Mouse (Mus musculus): ENCODE measurements around the gene Ifi207.
"Not testable (repeated sequence)": the region's sequence is repeated elsewhere in the genome, so short reads cannot be mapped to it uniquely, and the experiment has no call there.

Ifi207 gene

GRCm38 (mm10) chr1:173741656-173742055, at the start of gene Ifi207:
Gene Ifi207 (minus strand): TSS chr1:173741747.
- no peak for DNase-seq (ENCODE audit: low spot score)

- DNase-seq (ENCODE audit: low spot score): not testable (repeated sequence)
Measured at GRCm38 (mm10) chr1:173773457-173773856, 31.9 kb upstream of the Ifi207 start.

DNA sequence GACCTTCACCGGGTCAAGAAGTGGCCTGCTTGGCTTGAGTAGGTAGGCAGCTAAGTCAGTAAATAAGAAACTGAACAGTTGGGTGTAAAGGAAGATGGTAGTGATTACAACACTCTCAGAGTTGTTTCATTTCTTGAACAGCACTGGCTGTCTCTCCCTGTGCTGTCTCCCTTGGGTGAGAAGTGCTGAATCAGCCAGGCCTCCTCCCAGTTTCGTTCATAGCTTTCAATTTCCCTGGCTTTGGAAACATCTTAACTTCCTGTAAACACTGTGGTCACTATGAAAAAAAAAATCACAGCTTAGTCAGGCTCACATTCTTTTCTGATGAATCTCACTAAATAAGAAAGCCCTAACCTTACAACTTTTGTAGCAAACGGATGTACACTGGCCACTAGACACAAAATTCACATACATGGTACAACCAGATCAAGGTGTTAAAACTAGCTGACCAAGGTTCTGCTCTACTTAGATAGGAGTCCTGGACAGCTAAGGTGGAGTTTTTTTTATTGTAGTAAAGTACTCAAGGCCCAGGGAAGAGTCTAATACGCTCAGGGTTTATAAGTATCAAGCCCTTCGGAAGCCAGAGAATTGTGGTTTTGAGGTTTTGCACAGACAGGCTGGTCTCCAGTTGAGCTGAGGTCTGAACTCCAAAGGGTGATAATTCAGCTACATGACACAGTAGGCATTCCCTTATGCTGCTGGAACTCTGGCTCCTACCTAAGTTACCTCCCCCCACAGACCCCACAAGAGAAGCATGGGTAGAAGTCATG, 25.5 kb upstream of the Ifi207 start, which contains the start of gene Ifi204:
Gene Ifi204, minus strand, starts transcription at position 96 of the 770 bp plus-strand sequence.
- not testable (repeated sequence) for DNase-seq (ENCODE audit: low spot score)

- DNase-seq (ENCODE audit: low spot score): not testable (repeated sequence)
Measured at GRCm38 (mm10) chr1:173760032-173760431, 18.5 kb upstream of the Ifi207 start.

GRCm38 (mm10) chr1:173742262-173742661, 715 bp upstream of the Ifi207 start:
- no peak for DNase-seq (ENCODE audit: low spot score)

DNA sequence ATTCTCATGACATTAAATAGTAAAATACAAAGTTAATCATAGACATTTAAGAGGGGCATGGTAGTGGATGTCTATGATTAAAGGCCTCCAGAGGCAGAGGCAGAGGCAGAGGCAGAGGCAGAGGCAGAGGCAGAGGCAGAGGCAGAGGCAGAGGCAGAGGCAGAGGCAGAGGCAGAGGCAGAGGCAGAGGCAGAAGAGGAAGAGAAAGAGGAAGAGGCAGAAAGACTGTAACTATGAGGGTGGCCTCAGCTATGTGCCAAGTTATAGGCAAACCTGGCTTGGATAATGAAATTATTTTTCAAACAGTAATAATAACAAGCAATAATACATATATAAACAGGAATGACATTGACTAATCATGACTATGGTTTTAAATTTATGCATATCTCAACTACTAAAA, 1.0 kb downstream of the Ifi207 start:
- no peak for DNase-seq (ENCODE audit: low spot score)

DNA sequence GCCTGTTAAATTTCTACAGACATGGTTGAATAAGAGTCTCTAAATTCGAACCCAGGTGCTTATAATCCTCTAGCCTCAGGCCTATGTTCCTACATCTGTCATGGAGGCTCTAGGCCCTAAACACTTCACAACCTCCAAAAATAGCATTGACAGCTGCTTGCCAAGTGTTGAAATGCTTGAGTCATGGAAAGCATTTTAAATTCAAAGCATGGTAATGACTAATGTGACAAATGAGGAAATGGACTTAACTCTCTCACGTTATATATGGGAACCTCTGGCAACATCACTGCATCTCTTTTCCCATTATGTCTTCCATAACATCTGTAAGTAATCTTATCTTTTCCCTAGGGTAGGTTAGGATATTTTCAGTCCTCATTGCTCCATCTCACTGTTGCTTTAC, 4.6 kb downstream of the Ifi207 start:
- DNase-seq (ENCODE audit: low spot score): no peak

- not testable (repeated sequence) for DNase-seq (ENCODE audit: low spot score)
Measured at GRCm38 (mm10) chr1:173735015-173735414, 6.5 kb downstream of the Ifi207 start.

- DNase-seq (ENCODE audit: low spot score): peak; percentile 6
Measured at GRCm38 (mm10) chr1:173733219-173733618, 8.3 kb downstream of the Ifi207 start.

- DNase-seq (ENCODE audit: low spot score): no peak
Measured at GRCm38 (mm10) chr1:173694270-173694669, 47.3 kb downstream of the Ifi207 start.

DNA sequence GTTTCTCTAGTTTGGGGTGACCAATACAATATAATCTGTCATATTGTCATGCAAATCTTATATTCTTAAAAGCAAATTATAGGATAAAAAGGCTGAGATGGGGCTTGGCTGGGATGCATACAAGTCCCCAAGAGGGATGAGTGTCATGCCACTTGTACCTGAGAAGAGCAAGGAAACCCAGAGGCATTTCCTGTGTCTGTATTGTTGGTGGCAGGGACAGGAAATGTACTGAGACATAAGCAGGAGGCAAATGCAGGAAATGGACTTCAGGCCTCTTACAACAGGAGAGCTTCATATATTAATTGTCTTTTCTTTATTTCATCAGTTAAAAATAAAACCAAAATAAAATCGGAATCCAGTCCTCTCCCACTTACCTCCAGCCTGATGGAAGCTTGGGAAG, 62.9 kb downstream of the Ifi207 start:
- DNase-seq (ENCODE audit: low spot score): not testable (repeated sequence)

GRCm38 (mm10) chr1:173673458-173674097, 68.0 kb downstream of the Ifi207 start, which contains the start of gene Ifi208:
Gene Ifi208 (plus strand): TSS chr1:173673675.
- not testable (repeated sequence) for DNase-seq (ENCODE audit: low spot score)

All from ovary, postnatal 14 days (tissue).